Mouse (Mus musculus) spleen, adult 2 months (tissue): ENCODE measurements around the gene Cyp46a1.

Experiments used
- CTCF ChIP-seq: fragments of 200-500 bp; IDR thresholded peaks from 2 replicates; pipeline ENCODE4 v1.5.1; 2011; ENCODE audit warnings: mild to moderate bottlenecking, inconsistent platforms; ENCODE audit not compliant: insufficient read depth, insufficient read length, insufficient replicate concordance; ENCODE audit errors: extremely low read depth
- POLR2A ChIP-seq: fragments of 200-500 bp; IDR thresholded peaks from 2 replicates; pipeline ENCODE4 v1.6.1; 2011; ENCODE audit warnings: low read depth, low read length, inconsistent platforms

- TF ChIP-seq CTCF = no peak
- TF ChIP-seq POLR2A = no peak
These were observed 40.5 kb downstream of the Cyp46a1 start for GRCm38 (mm10) chr12:108374689-108375088.
